Mouse (Mus musculus): Measurements from ENCODE around the gene Ppcdc.
A peak's percentile ranks its signal among the peaks of the same experiment; 100 is the strongest.

Gene Ppcdc

DNA sequence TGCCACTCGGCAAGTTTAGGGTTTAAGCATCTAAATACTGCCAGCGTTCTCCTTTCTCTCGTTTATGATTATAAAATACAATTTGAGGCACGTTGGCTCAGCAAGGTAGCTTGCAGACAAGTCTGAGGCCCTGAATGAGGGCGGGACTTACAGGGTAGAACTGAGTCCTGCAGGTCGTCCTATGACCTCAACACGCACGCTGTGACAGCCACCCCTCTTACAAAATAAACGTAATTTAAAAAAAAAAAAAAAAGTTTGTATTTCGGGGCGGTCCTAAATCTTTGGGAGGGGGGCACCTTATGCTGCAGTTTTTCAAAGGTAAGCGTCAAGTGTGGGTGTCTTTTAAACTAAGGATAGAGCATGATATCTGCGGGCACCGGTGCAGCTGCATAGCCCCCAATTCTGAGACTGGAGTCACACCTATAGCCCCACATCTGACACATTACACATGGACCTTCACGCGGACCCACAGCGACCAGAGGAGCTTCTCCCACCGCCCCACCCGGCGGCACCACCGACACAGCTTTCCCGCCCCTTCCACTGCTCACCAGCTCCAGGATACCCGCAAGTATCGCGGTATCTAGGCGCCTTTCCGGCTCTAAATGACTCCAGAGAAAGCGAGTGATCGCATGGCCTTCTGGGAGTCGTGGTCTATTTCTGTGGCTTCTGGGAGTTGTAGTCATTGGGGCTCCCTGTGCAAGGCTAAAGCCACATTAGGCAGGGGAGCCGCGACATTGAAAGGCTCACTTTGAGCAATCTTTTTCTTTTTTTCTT, at the start of gene Ppcdc:
Gene Ppcdc (minus strand): TSS at position 603 of the 774 bp plus-strand sequence.
- DNase-seq: peak; percentile 96

DNA sequence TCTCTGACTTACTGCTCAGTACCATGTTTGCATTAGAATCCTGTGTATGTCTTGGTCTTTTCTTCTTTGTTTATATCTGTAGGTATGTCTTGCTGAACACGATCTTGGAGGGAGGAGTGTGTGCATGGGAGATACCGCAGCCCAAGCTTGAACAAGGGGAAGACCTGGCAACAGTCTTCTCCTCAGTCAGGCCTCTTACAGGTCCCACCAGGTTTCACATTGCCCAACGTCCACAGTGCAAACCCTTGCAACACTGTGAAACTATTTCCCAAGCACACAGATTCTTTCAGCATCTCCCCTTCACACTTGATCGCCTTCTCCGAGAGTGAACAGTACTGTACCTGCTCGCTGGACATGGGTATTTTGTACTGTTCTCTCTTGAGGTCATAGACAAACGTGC, 47.9 kb upstream of the Ppcdc start:
- DNase-seq: no peak

- peak; percentile 85 for DNase-seq
These were observed 45.9 kb upstream of the Ppcdc start for GRCm38 (mm10) chr9:57485774-57486173.

DNA sequence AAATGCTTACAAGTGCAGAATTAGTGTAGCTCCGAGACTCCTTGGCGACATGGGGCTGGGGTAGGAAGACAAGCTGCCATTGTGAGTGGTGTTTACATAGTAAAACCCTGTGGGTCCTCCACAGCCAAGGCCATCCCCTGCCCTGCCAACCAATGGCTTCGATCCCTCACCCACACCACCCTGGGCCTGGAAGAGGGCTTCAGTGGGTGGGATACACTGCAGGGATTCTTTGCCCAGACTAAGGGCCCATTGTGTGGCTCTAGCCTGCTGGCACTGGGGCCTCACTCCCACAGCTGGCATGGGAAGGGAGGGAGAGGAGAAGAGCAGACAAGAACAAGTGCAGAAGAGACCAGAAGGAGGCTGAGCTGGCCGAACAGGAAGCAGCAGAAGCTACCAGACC, 29.0 kb upstream of the Ppcdc start:
- DNase-seq: peak; percentile 75

DNA sequence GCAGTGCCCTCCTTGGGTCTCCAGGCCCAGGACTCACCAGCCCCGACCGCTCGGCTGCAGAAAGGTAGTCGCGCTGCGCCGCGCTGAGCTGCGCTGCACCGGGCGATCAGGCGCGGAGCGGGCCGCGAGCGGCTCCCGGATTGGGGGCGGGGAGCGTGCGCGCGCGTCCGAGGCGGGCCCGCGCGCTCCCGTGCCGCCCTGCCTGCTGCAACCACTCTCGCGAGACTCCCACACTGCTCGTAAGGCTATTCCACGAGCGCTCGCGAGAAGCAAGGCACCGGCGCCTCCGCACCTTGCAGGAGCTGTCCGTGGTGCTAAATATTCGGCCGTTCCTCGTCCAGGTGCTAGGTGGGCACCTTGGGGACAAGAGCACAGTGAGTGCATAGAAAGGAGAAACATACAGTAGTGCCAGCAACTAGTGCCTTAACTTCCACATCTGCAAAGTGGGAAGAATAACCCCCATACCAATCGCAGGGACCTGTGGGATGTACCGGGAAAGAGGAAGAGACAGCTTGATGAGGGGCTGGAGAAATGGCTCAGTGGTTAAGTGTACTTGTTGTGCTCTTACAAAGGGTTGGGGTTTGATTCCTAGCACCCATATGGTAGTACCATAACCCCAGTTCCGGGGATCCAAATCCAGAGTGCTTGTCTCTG, 28.1 kb upstream of the Ppcdc start, which contains the start of gene Scamp5:
Gene Scamp5 (minus strand): TSS at position 165 of the 654 bp plus-strand sequence.
- DNase-seq: peak; percentile 92

DNA sequence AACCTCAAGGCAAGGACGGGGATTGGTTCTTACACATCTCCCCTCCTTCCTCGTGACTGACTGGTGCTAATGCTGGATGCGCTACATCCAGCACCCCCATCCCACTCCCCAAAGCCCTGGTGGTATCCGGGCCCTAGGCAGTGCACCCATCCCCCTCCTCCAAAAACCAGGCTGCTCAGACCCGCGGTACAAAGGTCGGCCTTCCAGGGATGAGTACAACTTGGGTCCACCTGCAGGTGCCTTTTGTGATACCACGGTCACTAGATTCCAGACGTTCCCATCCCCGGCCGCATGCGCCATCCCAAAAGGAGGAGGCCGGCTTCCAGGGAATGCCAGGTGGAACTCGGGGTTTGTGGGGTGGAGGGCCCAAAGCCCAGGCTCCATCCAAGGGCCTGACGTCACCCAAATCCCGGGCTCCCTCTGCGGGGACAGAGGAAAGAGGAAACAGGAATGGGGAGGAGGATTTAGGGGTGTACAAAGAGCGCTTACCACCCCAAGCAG, 27.4 kb upstream of the Ppcdc start:
- peak; percentile 49 for DNase-seq

GRCm38 (mm10) chr9:57466101-57466500, 26.2 kb upstream of the Ppcdc start:
- no peak for DNase-seq

GRCm38 (mm10) chr9:57462866-57463265, 22.9 kb upstream of the Ppcdc start:
- no peak for DNase-seq

- no peak for DNase-seq
These were observed 19.8 kb upstream of the Ppcdc start for GRCm38 (mm10) chr9:57459707-57460106.

DNA sequence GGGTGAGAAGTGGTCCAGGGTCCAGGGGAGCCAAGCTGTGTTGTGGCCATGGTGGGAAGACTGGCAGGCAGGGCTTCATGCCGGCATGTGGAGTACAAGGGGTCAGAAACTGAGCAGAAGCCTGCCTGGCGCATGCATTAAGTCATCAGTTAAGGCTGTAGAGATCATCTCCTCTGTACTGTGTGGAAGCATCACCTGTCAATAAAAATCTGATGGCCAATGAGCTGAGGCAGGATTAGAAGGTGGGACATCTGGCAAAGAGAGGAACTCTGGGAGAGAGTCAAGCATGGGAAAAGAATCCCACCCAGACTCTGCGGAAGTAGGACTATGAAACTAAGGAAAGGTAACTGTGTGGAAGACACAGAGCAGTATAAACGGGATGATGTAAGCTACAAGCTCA, 13.6 kb upstream of the Ppcdc start:
- DNase-seq: no peak

DNA sequence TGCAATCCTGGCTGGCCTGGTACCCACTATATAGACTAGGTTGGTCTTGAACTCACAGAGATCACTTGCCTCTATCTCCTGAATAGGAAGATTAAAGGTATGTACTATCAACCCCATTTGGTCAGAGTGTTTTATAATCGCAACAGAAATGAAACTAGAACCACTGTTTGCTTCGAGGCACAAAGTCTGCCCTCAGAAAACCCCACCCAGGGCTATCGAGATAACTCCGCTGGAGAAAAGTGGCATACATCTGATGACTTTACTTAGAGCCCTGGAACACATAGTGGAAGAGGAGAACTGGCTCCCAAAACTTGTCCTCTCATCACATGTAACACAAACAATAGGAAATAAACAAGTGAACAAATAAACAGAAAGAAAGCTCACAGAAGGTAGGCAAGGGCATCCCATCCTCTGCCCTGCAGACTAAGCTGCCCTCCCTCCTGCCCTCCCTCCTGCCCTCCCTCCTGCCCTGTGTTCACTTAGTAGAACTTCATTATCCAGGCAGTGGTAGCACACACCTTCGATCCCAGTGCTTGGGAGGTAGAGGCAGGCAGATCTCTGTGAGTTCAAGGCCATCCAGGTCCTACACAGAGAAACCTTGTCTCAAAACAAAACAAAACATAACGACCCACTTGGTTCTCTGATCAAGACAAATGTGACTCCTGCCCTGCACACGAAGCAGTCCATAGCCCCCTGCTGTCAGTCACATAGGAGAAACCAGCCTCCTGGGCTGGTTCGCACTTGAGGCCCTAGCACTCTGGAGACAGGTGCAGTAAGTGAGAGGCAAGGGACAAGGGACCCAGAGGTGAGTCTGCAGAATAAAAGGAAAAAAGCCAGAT, 12.9 kb upstream of the Ppcdc start:
- DNase-seq: no peak

DNA sequence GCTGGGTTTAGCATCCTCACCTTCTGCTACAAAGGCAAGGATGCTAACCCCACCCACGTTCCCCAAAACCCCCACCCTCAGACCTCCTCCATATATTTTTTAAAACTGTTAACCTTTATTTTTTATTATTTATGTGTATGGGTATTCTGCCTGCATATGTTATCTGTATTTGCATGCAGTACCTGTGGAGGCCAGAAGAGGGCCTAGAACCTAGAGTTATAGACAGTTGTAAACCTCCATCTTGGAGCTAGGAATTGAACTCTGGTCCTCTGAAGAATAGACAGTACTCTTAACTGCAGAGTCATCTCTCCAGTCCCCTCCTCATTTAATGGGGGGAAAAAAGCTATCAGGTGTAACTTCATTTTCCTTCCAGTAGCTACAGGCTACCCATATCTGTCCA, 9.8 kb upstream of the Ppcdc start:
- DNase-seq: no peak

DNA sequence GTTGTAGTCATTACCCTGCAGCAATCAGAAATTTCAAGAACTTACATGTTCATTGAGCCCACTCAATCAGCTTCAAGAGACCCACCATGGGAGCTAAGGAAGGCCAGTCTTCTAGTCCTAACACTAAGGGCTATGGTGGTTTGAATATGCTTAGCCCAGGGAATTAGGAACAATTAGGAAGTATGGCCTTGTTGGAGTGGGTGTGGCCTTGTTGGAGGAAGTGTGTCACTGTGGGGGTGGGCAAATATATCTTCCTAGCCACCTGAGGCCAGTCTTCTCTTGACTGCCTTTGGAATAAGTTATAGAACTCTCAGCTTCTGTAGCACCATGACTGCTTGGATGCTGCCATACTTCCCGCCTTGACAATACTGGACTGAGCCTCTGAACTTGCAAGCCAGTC, 696 bp upstream of the Ppcdc start:
- no peak for DNase-seq

DNA sequence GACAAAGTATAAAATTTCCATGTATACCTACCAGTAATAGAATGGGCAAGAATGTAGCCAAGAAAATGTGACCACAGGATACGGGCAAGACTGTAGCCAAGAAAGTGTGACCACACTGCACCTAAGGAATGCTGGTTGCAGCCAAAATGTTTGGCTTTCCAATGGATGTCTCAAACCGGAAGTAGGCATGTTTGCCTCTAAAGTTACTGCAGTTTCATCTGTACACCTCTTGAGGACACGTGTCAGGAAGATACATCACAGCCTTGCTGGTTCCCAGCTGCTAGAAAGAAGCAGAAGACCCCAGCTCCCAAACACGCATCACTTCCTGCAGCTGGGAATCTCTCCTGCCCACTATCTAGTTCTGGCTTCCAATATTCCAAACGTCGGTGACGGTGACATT, 841 bp downstream of the Ppcdc start:
- DNase-seq: no peak

DNA sequence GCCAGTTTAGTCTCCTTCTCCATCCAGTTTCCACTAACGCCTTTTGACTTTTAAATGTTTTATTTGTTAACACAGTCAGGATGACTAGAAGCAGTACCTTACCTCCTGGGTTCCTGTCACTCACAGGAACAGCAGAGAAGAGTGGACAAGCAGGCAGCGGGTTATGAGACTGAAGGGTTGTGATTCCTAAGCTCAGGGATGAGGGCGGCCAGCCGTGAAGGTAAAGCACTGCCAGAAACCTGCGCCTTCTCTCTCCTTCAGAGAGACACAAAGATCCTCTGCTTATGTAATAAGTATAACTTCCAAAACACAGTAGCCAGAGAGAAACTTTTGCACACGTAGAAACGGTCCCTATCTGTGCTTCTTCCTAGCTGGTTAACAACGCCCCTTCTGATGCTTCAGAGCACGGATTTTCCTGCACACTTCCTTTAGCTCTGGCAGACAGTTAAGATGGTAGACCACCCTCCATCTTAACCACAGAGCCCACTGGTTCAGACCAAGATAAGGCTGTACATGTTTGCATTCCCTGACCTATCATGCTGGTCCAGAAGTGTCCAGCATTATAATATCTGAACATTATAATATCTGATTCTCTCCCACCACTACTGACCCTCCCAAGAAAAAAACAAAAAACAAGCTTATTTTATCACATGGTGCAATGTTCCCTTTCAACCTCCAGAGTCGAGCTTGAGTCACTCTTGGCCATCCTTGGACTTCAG, 1.9 kb downstream of the Ppcdc start:
- DNase-seq: no peak

GRCm38 (mm10) chr9:57436166-57436565, 3.8 kb downstream of the Ppcdc start:
- no peak for DNase-seq

GRCm38 (mm10) chr9:57434405-57435165, 5.3 kb downstream of the Ppcdc start:
- DNase-seq: no peak

GRCm38 (mm10) chr9:57433097-57434032, 6.6 kb downstream of the Ppcdc start:
- peak; percentile 84 for DNase-seq

DNA sequence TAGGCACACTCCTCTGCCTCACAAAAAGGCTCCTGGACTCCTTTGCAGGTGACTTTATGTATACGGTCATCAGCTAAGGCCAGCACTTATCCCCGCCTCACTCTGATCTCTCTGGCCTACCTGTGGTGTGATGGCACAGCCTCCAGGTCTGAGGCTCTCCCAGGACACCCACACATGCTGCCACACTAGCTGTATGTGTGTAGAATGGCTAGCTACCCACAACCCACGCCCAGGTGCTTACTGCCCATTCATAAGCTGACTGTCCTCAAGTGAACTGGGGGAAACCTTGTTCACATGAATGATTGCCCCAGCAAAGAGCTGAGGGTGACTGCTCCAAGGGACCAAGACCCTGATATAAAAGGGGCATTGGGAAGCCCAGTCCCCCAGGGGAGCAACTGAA, 7.4 kb downstream of the Ppcdc start:
- no peak for DNase-seq

DNA sequence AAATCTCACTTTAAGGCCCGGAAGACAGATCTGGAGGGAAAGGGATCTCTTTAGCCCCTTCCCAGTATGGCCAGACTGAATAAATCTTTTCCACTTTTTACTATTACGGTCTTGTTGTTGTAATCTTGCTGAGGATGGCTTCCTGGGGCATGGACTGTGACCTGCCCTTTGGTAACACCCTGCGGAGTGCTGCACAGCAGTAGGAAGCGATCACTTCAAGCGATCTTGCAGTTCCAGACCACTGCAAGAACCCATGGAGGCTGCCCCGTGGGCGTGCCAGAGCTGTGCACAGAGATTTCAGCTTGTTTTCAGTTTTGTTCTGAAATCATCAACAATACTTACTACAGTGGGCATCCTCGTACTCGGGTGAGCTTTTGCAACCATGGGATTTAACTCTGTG, 8.7 kb downstream of the Ppcdc start:
- DNase-seq: no peak

DNA sequence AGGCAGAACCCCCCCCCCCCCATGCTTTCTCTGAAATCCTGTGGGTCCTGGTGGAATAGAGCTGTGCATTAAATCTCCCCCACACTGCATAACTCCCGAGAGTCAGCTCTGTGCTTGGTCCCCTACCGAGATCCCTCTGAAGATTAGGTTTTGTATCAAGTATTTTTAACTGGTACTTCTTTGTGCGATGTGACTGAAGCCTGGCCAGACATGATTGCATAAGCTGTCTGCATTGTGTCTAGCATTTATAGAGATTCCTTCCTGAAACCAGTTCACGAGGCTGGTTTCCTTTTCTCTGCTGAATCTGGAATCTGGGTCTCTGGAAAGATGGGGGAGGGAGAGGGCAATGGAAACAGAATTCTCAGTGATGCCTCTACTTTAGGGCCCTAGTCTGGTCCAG, 11.5 kb downstream of the Ppcdc start:
- DNase-seq: peak; percentile 51
